Mouse (Mus musculus) cerebellum, adult 9-10 months (tissue): ENCODE results near the gene Tnip3.

Experiments used
- DNase-seq: peaks from one replicate; pipeline ENCODE4 v3.0.0; 2022

The Tnip3 gene

GRCm38 (mm10) chr6:65525192-65525591 lies at the start of gene Tnip3:
Tnip3 (plus strand) TSS chr6:65525313.
- no peak for DNase-seq

GRCm38 (mm10) chr6:65498786-65499185 lies 26.3 kb upstream of the Tnip3 start:
- no peak for DNase-seq

GRCm38 (mm10) chr6:65510051-65510669 lies 15.0 kb upstream of the Tnip3 start:
- DNase-seq, result peak; percentile 56

GRCm38 (mm10) chr6:65513813-65514212 lies 11.3 kb upstream of the Tnip3 start:
- DNase-seq, result no peak

GRCm38 (mm10) chr6:65516759-65517158 lies 8.4 kb upstream of the Tnip3 start:
- DNase-seq, result no peak

GRCm38 (mm10) chr6:65520821-65521220 lies 4.3 kb upstream of the Tnip3 start:
- DNase-seq, result no peak

- no peak for DNase-seq
Measured at GRCm38 (mm10) chr6:65527892-65528291, 2.8 kb downstream of the Tnip3 start.

- no peak for DNase-seq
Measured at GRCm38 (mm10) chr6:65531232-65531848, 6.2 kb downstream of the Tnip3 start.

- no peak for DNase-seq
Measured at GRCm38 (mm10) chr6:65533687-65534086, 8.6 kb downstream of the Tnip3 start.

GRCm38 (mm10) chr6:65537327-65537884 lies 12.3 kb downstream of the Tnip3 start:
- no peak for DNase-seq

GRCm38 (mm10) chr6:65538022-65538652 lies 13.0 kb downstream of the Tnip3 start:
- no peak for DNase-seq

GRCm38 (mm10) chr6:65538921-65539320 lies 13.8 kb downstream of the Tnip3 start:
- no peak for DNase-seq

- no peak for DNase-seq
Measured at GRCm38 (mm10) chr6:65540138-65540537, 15.0 kb downstream of the Tnip3 start.

- DNase-seq, result no peak
Measured at GRCm38 (mm10) chr6:65541094-65541493, 16.0 kb downstream of the Tnip3 start.

GRCm38 (mm10) chr6:65542391-65542790 lies 17.3 kb downstream of the Tnip3 start:
- no peak for DNase-seq

- DNase-seq, result no peak
Measured at GRCm38 (mm10) chr6:65542913-65543312, 17.8 kb downstream of the Tnip3 start.

GRCm38 (mm10) chr6:65563887-65564656 lies 39.0 kb downstream of the Tnip3 start:
- DNase-seq, result no peak

GRCm38 (mm10) chr6:65564657-65565039 lies 39.5 kb downstream of the Tnip3 start:
- no peak for DNase-seq

GRCm38 (mm10) chr6:65569741-65570140 lies 44.6 kb downstream of the Tnip3 start:
- peak; percentile 18 for DNase-seq

- no peak for DNase-seq
Measured at GRCm38 (mm10) chr6:65578151-65578973, 53.2 kb downstream of the Tnip3 start.

GRCm38 (mm10) chr6:65583029-65583428 lies 57.9 kb downstream of the Tnip3 start:
- no peak for DNase-seq

GRCm38 (mm10) chr6:65584870-65585332 lies 59.8 kb downstream of the Tnip3 start:
- no peak for DNase-seq
